Mouse (Mus musculus) liver, postnatal 0 days (tissue): ENCODE data around the gene Dgki.

ENCODE experiments used
- CTCF ChIP-seq: sonication (generic); IDR thresholded peaks from 2 replicates; pipeline ENCODE4 v1.5.1; 2016; ENCODE audit warnings: antibody characterized with exemption, low read depth
- EP300 ChIP-seq: IDR thresholded peaks from 2 replicates; pipeline ENCODE4 v1.6.1; 2016; ENCODE audit warnings: antibody characterized with exemption, low read depth, mild to moderate bottlenecking

- no peak for TF ChIP-seq CTCF
- TF ChIP-seq EP300 = no peak
Measured at GRCm38 (mm10) chr6:37283336-37283735, 16.6 kb downstream of the Dgki start.
